Mouse (Mus musculus) hindbrain, embryonic 12.5 days (tissue): Measurements from ENCODE around the gene Fars2. TPM values are rescaled to one million over a fixed set of nuclear protein-coding genes. Genes with fewer than 3 reads are reported as not detected.

Source experiments
- ATAC-seq: fragments of 200-750 bp; cut with Nextera tagmentation; 2 replicates; pipeline ENCODE4 v1.8.0; 2017; ENCODE audit warnings: moderate TSS enrichment; ENCODE audit not compliant: low FRiP score
- H3K27ac ChIP-seq: fragments of 300-500 bp; sonication (generic); 2 replicates; pipeline ENCODE4 v1.5.1; 2016; ENCODE audit warnings: mild to moderate bottlenecking
- H3K27me3 ChIP-seq: fragments of 300-500 bp; sonication (generic); 2 replicates; pipeline ENCODE4 v1.6.1; 2016; ENCODE audit warnings: mild to moderate bottlenecking
- H3K36me3 ChIP-seq: fragments of 300-500 bp; sonication (generic); 2 replicates; pipeline ENCODE4 v1.6.1; 2016; ENCODE audit warnings: mild to moderate bottlenecking
- H3K4me1 ChIP-seq: fragments of 300-500 bp; sonication (generic); 2 replicates; pipeline ENCODE4 v1.6.1; 2016
- H3K4me2 ChIP-seq: fragments of 300-500 bp; sonication (generic); replicated peaks from 2 replicates; pipeline ENCODE4 v1.6.1; 2016; ENCODE audit warnings: mild to moderate bottlenecking
- H3K4me3 ChIP-seq: fragments of 300-500 bp; sonication (generic); 2 replicates; pipeline ENCODE4 v1.5.1; 2016; ENCODE audit warnings: mild to moderate bottlenecking
- H3K9ac ChIP-seq: fragments of 300-500 bp; sonication (generic); 2 replicates; pipeline ENCODE4 v1.6.1; 2016; ENCODE audit warnings: mild to moderate bottlenecking, moderate library complexity
- H3K9me3 ChIP-seq: fragments of 300-500 bp; sonication (generic); replicated peaks from 2 replicates; pipeline ENCODE4 v1.6.1; 2016; ENCODE audit warnings: mild to moderate bottlenecking
- WGBS: fragments of 180-500 bp; shearing (Covaris S2); methylation state at CpG from one replicate; pipeline ENCODE4 v1.1.7; 2016; 5-methylcytosine and 5-hydroxymethylcytosine counted together
- polyA plus RNA-seq: library from polyadenylated mRNA; unstranded; fragments of >200 nt; fragmentation: Nextera tagmentation; extraction: Ambion mirVana; gene quantifications from 2 replicates; pipeline ENCODE4 v1.2.1, GENCODE M21; 2016

Fars2 gene
- polyA plus RNA-seq, 1 experiment from 2014 or later = 27.8 TPM

DNA sequence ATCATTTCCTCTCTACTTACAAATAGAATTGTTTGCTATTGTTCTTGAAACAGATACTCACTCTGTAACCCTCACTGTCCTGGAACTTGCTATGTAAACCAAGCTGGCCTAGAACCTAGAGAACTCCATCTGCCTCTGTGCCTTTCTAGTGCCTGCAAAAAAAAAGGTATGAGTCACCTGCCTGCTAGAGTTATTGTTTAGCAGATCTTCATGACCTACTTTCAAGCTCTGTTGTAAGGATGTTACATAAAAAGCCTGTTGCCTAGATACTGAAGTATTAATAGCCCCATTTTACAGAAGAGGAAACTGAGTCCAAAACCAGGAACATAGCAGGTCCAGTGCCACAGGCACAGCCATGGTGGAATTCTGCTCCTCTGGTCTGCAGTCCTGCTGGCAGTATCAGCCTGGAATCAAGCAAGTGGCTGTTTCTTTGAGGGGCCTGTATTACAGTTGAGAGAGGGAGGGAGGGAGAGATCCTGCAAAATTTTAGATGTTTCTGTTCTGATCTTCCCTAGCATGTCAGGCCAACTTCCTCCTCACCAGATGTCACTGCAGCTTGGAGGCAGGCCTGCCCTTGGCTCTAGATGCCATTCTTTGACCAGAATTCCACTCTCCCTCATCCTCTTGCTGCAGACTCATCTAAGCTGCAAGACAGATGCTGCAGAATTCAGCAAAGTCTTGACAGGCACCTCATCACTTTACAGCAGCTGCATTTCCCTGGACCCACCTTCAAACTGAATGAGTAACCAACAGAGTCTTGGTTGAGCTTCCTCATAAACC lies 250.7 kb downstream of the Fars2 start:
- Histone ChIP-seq H3K4me2 (no peak overlapping the region), H3K36me3 (no peaks in the 10 kb centered on the region), H3K4me1 (0 out of 2 replicates have a peak, but pooled peaks cover 3% of the 10 kb centered on the region), H3K4me3 (no peak overlapping the region), H3K9me3 (no peaks in the 10 kb centered on the region), H3K9ac (no peak overlapping the region), H3K27ac (no peak overlapping the region), H3K27me3 (no peaks in the 10 kb centered on the region)
- no peak for ATAC-seq

DNA sequence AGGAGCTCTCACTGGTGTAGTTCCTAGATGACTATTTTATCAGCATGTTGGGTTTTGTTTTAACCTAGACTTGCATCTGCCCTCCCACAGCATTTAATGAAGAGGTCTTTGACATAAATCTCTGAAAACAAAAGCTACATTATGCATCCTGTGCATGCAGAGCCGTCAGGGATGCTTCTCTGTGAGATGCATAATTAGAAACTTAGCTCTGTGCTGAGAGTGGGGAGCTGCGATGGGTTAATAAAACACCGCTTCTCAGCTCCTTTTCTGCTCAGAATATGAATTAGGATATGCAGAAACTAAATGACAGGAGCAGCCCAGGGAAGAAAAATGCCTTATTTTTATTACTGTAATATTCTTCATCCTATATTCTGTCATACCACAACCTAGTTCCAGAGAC lies 251.6 kb downstream of the Fars2 start:
- no peak overlapping the region for H3K27ac ChIP-seq
- no peak overlapping the region for H3K4me2 ChIP-seq
- no peaks in the 10 kb centered on the region for H3K9me3 ChIP-seq
- H3K4me1 ChIP-seq = 0 out of 2 replicates have a peak, but pooled peaks cover 3% of the 10 kb centered on the region
- WGBS = 59% methylated on average over 3 of the region's 3 CpGs
- no peak overlapping the region for H3K4me3 ChIP-seq
- H3K36me3 ChIP-seq = no peaks in the 10 kb centered on the region
- ATAC-seq = no peak
- H3K27me3 ChIP-seq = no peaks in the 10 kb centered on the region
- no peak overlapping the region for H3K9ac ChIP-seq

- whole genome bisulfite sequencing = 87% methylated on average over 11 of the region's 11 CpGs
- no peaks in the 10 kb centered on the region for H3K9me3 ChIP-seq
- H3K4me1 ChIP-seq = 0 out of 2 replicates have a peak, but pooled peaks cover 3% of the 10 kb centered on the region
- H3K27me3 ChIP-seq = no peaks in the 10 kb centered on the region
- no peak overlapping the region for H3K4me2 ChIP-seq
- no peak overlapping the region for H3K4me3 ChIP-seq
- H3K36me3 ChIP-seq = no peaks in the 10 kb centered on the region
- no peak overlapping the region for H3K9ac ChIP-seq
- no peak overlapping the region for H3K27ac ChIP-seq
- no peak for ATAC-seq
These were observed 252.2 kb downstream of the Fars2 start for GRCm38 (mm10) chr13:36369400-36369799.

DNA sequence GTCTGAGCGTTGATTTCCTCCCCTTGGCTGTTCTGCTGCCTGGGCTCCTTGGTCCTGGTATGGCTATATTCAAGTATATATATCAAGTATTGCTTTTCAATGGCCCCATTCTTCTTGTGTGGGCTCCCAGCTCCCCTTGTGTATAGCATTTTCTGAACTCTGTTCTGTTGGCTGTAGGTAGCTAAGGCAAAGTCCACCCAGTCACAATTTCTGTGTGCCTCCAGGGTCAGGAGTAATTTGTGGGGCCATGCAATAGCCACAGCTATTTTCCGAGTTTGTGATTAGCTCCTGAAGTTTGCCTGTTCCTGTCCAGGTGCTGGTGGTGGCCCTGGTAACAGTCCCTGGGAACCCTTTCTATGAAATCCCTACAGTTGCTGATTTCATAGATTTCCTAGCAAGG lies 266.0 kb downstream of the Fars2 start:
- Histone ChIP-seq H3K36me3 (no peaks in the 10 kb centered on the region), H3K4me1 (peaks cover 3% of the 10 kb centered on the region; the same call in 1 of the 2 replicates), H3K9me3 (no peaks in the 10 kb centered on the region), H3K4me2 (no peak overlapping the region), H3K4me3 (no peak overlapping the region), H3K27me3 (no peaks in the 10 kb centered on the region), H3K27ac (no peak overlapping the region), H3K9ac (no peak overlapping the region)
- ATAC-seq = no peak
- 78% methylated on average over 2 of the region's 2 CpGs for WGBS

GRCm38 (mm10) chr13:36386074-36386473 lies 268.9 kb downstream of the Fars2 start:
- ATAC-seq = no peak
- H3K9ac ChIP-seq = no peak overlapping the region
- H3K36me3 ChIP-seq = no peaks in the 10 kb centered on the region
- WGBS = 68% methylated on average over 5 of the region's 5 CpGs
- H3K27me3 ChIP-seq = no peaks in the 10 kb centered on the region
- H3K4me1 ChIP-seq = peaks cover 3% of the 10 kb centered on the region; the same call in 1 of the 2 replicates
- no peaks in the 10 kb centered on the region for H3K9me3 ChIP-seq
- no peak overlapping the region for H3K27ac ChIP-seq
- H3K4me2 ChIP-seq = no peak overlapping the region
- H3K4me3 ChIP-seq = no peak overlapping the region

GRCm38 (mm10) chr13:36391936-36392335 lies 274.7 kb downstream of the Fars2 start:
- no peak overlapping the region for H3K4me3 ChIP-seq
- no peak overlapping the region for H3K4me2 ChIP-seq
- no peaks in the 10 kb centered on the region for H3K36me3 ChIP-seq
- no peak for ATAC-seq
- no peak overlapping the region for H3K27ac ChIP-seq
- H3K9me3 ChIP-seq = no peaks in the 10 kb centered on the region
- H3K9ac ChIP-seq = no peak overlapping the region
- 87% methylated on average over 7 of the region's 7 CpGs for WGBS
- H3K4me1 ChIP-seq = no peaks in the 10 kb centered on the region
- H3K27me3 ChIP-seq = no peaks in the 10 kb centered on the region

DNA sequence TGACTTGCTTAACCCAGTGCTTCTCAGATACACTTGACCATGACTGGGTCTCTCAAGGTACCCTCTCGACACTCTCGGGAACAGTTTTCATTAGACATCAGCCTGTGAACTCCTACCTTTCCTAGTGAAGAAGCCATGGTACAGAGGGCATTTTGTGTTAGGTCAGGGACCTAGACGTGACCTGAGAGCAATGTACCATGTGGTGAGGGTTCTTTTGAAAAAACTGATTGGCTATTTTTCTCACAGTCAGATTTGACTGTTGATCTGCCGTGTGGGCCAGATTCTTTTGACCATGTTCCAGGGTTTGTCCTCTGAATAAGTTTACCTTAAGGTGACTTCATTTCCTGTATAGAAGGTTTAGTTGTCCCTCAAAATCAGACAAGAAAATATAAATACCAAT lies 275.5 kb downstream of the Fars2 start:
- Histone ChIP-seq H3K4me2 (no peak overlapping the region), H3K27me3 (no peaks in the 10 kb centered on the region), H3K27ac (no peak overlapping the region), H3K4me3 (no peak overlapping the region), H3K4me1 (no peaks in the 10 kb centered on the region), H3K9me3 (no peaks in the 10 kb centered on the region), H3K36me3 (no peaks in the 10 kb centered on the region), H3K9ac (no peak overlapping the region)
- WGBS = 79% methylated on average over 4 of the region's 4 CpGs
- ATAC-seq = no peak

DNA sequence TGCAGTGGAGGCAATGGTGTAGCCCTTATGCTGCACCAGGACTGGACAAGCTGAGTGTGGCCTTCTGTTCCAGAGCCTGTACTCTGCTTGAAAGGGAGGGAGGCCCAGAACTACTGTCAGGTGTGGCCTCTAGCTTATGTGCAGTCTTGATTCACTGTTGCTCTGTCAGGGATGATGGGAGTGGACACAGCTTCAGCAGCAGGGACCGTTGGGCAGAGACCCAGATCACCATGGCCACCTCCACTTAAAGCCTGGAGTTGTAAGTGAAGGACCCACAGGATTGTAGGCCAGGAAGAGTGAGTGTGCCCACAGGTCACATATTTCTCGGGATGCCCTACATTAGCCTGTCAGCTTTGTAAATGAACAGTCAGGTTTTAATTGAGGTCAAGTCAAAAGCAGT lies 283.8 kb downstream of the Fars2 start:
- Histone ChIP-seq H3K9me3 (no peaks in the 10 kb centered on the region), H3K4me2 (no peak overlapping the region), H3K4me1 (no peaks in the 10 kb centered on the region), H3K9ac (no peak overlapping the region), H3K36me3 (no peaks in the 10 kb centered on the region), H3K4me3 (no peak overlapping the region), H3K27ac (no peak overlapping the region), H3K27me3 (no peaks in the 10 kb centered on the region)
- 83% methylated on average over 2 of the region's 2 CpGs for WGBS
- no peak for ATAC-seq

DNA sequence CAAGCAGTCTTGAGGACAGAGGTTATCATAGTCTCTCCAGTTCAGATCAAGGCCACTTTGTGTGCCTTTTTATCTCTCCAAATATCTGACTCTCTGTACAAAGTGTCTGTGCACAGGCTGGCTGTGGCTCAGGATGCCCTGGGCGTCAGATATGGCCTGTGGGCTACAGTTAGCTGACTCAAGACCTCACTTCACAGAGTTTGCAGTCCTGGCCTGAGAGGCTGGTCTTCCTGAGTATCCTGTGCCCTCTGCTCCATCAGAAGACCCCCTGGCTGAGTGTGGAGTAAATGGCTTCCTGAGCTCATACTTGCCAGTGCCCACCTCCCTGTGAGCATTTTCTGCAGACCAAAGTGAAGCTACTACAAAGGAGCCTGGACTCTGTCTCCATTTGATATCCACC lies 296.1 kb downstream of the Fars2 start:
- H3K4me2 ChIP-seq = no peak overlapping the region
- H3K27me3 ChIP-seq = no peaks in the 10 kb centered on the region
- H3K4me1 ChIP-seq = no peaks in the 10 kb centered on the region
- no peak overlapping the region for H3K9ac ChIP-seq
- H3K9me3 ChIP-seq = no peaks in the 10 kb centered on the region
- H3K4me3 ChIP-seq = no peak overlapping the region
- WGBS = 93% methylated on average over 1 of the region's 1 CpGs
- ATAC-seq = no peak
- H3K36me3 ChIP-seq = no peaks in the 10 kb centered on the region
- H3K27ac ChIP-seq = no peak overlapping the region

- Histone ChIP-seq H3K4me2 (no peak overlapping the region), H3K27ac (no peak overlapping the region), H3K9me3 (no peaks in the 10 kb centered on the region), H3K27me3 (no peaks in the 10 kb centered on the region), H3K36me3 (no peaks in the 10 kb centered on the region), H3K4me3 (no peak overlapping the region), H3K4me1 (no peaks in the 10 kb centered on the region), H3K9ac (no peak overlapping the region)
- 100% methylated on average over 1 of the region's 1 CpGs for WGBS
- no peak for ATAC-seq
These were observed 298.0 kb downstream of the Fars2 start for GRCm38 (mm10) chr13:36415176-36415575.

DNA sequence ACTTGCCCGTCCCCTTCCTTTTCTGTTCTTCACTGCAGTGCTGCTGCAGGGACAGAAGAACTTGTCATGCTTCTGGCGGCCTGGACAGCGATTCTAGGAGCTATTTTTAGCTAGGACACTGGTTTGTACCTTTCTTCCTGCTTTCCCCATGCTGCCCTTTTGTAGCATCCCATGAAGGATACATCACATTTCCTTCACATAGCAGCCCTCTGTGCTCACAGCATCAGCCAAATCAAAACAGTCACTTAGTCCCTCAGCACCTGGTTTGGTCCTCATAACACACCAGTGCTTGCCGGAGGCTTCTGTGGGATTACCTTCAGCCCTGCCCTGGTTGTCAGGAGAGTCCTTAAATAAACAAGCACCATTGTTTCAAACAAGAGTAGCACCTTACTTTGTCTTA lies 299.3 kb downstream of the Fars2 start:
- H3K4me2 ChIP-seq = no peak overlapping the region
- H3K27me3 ChIP-seq = no peaks in the 10 kb centered on the region
- H3K9ac ChIP-seq = no peak overlapping the region
- H3K9me3 ChIP-seq = no peaks in the 10 kb centered on the region
- WGBS = 70% methylated on average over 4 of the region's 4 CpGs
- no peak overlapping the region for H3K27ac ChIP-seq
- H3K4me1 ChIP-seq = no peaks in the 10 kb centered on the region
- no peak for ATAC-seq
- no peaks in the 10 kb centered on the region for H3K36me3 ChIP-seq
- H3K4me3 ChIP-seq = no peak overlapping the region

DNA sequence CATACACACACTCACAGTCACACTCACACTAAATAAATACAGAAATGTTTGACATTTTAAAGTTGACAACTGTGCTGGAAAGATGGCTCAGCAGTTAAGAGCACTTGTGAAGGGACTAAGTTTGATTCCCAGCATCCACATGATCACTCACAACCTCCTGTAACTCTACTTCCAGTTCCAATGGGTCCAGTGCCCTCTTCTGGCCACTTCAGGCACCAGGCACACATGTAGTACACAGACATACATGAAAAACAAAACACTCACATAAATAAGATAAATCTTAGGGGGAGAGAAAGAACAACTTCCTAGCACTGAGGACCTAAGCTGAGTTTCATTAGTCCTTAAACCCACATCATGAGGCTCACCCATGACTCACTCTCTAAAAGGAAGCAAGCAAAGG lies 302.1 kb downstream of the Fars2 start:
- Histone ChIP-seq H3K27ac (no peak overlapping the region), H3K4me1 (no peaks in the 10 kb centered on the region), H3K36me3 (no peaks in the 10 kb centered on the region), H3K4me2 (no peak overlapping the region), H3K4me3 (no peak overlapping the region), H3K27me3 (no peaks in the 10 kb centered on the region), H3K9ac (no peak overlapping the region), H3K9me3 (no peaks in the 10 kb centered on the region)
- ATAC-seq = no peak

- H3K4me1 ChIP-seq = no peaks in the 10 kb centered on the region
- no peak overlapping the region for H3K4me2 ChIP-seq
- no peak overlapping the region for H3K4me3 ChIP-seq
- ATAC-seq = no peak
- H3K27ac ChIP-seq = no peak overlapping the region
- H3K36me3 ChIP-seq = no peaks in the 10 kb centered on the region
- no peak overlapping the region for H3K9ac ChIP-seq
- H3K9me3 ChIP-seq = no peaks in the 10 kb centered on the region
- no peaks in the 10 kb centered on the region for H3K27me3 ChIP-seq
- 78% methylated on average over 3 of the region's 3 CpGs for WGBS
These were observed 305.2 kb downstream of the Fars2 start for GRCm38 (mm10) chr13:36422446-36422845.
